Mouse (Mus musculus) thymus, postnatal 14 days (tissue): ENCODE measurements around the gene Anpep.
"Not testable (repeated sequence)": the region's sequence is repeated elsewhere in the genome, so short reads cannot be mapped to it uniquely, and the experiment has no call there.

Source experiments
- DNase-seq: peaks from one replicate; pipeline ENCODE4 v3.0.0; 2021

Anpep gene

DNA sequence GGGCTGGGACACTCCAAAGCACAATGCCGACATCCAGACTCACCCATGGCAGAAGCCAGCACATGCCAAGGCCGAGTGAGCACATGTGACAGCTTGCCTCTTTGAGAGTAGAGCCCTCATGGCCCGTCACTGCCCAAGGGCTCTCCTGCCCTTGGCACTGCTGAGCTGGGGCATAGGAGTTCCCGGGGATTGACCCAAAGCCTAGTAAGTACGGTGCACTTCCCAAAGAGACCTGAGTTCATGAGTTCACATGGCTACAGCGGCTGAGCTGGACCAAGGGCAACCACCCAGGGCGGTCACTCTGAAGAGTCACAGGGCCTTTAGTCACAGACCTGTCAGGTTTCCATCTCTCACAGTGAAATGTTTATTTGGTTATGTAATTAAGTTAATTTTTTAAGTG lies 52.3 kb downstream of the Anpep start:
- no peak for DNase-seq

DNA sequence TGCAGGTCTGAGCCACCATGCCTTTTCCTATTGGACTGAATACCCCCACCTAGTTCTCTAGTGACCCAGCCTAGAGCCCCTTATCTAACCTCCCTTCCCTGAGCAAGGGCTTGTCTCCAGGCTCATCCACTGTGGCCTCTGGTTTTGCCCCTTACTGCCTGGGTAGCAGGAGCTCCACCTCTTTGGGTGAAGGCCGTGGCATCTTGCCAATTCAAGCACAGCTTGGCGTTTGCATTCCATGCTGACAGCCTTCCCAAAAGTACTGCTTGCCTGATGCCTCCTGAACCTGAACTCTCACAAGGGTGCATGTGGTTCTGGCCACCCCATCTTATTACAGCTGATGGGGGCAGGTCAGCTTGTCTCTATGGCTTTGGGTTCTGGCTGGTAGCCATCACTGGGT lies 57.0 kb downstream of the Anpep start:
- no peak for DNase-seq

DNA sequence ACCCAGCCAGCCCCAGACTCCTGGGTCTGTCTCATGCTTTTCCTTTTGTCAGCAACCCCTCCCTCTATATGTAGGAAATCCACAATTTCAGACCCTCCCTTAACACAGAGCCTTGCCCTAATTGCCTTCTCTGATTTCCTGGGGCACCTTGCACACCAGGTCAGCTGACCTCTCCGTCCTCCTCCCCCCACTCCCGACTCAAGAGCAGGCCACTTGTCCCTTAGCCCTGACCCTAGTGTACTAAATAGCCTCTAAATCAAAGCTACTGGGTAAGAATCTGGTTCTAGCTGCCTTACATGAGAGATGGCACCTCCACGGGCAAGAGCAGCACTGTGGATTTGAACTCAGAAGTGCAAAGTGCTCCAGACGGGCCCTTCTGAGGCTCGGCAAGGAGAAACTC lies 58.8 kb downstream of the Anpep start:
- no peak for DNase-seq

DNA sequence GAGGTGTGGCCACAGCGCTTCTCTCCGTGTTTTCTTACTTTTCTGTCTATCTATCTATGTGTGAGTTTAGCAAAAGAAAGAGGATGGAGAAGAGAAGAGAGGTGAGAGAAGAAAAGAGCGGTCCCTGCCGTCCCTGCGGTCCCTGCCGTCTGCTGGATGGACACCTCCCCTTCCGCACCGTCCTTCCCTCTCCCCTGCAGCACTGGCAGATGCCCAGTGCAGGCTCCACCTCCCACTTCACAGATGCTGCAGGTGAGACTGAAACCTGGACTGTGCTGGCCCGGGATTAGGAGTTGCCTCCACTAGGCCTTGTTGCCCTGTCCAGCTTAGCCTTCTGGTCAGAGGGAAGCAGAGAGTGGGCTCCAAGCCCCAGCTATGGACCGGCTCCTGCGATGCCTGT lies 59.5 kb downstream of the Anpep start:
- DNase-seq, result no peak

DNA sequence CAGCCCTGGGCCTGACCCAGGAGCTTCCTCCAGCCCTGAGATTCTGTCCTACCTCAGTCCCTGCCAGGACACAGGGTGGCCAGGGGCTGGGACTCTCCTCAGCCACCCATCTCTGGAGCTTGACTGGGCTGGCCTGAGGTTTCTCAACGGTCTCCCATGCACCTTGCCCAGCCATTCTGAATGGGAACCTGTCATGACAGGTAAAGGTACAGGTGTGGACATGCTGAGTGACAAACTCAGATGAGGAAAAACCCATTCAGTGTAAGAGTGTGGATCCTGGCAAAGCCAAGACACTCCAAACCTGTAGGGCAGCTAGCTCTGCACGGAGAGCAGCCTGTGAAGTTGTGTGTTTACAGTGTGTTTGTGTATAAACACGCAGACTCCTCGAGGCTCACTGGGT lies 60.5 kb downstream of the Anpep start:
- DNase-seq, result no peak

DNA sequence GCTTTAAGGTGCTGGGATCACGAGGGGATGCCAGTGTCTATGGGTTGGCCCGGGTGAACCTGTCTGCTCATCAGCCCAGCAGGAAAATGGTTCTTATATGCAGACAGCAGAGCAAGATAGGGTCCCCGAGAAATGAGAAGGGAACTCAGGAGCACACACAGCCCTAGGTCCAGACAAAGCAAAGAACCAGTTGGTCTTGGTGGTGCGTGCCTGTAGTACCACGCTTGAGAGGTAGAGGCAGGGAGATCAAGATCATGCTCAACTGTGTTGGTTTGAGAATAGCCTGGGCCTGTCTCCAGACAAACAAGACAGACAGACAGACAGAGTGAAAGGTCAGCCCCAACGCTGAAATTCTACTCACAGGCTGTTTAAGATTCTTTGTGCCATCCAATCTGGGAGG lies 61.4 kb downstream of the Anpep start:
- DNase-seq, result no peak

DNA sequence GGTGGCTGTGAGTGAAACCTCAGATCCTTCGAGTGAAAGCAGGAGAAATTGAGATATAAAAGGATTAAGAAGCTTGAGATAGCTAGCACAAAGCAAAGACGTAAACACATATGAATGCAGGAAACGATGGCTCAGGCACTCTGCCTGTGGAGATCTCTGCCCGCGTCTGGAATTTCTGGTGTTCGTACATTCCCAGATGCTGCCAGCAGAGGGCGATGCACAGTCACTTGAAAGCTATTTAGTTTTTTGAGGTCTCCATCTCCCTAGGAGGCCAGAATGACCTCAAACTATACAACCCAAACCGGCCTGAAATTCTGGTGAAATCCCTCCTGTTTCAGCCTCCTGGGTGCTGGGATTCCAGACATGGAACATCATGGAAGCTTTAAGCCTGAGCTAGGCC lies 61.8 kb downstream of the Anpep start:
- peak; percentile 66 for DNase-seq

DNA sequence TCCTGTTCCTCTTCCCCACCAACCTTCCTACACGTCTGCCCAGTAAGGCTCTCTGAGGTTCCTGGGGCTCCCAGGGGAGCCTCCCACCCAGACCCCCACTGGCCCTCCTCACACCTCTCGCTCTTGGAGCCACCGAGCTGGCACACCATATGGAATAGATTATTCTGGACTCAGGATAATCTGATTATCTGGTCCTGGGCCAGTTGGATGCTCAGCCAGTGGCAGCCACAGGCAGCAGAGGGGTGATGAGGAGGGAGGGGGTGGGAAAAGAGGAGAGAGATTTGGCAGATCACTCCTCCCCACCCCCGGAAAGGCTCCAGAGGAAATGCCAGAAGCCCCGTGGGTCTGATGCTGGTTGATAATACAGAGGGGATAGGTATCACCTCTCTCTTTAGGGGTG lies 62.3 kb downstream of the Anpep start:
- DNase-seq, result no peak

DNA sequence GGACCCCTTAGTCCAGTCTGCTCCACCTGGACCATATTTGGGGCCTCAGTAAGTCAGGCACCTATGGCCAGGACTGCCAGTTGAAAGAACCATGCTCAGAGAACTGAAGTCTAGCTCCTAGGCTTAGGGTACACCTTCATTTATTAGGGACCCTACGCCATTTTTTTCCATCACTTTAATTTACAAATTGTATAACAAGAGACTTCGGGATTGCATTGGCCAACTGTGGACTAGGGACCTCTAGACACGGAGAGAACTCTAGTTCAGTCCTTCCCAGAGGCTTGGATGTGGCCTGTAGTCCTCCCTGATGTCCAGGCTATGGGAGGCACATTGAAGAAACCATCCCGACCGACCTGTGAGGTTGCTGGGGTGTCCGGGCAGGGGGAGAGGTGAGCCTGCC lies 67.2 kb downstream of the Anpep start, which contains the start of gene Mesp1:
TSS of gene Mesp1 (minus strand) at position 101 of the 400 bp plus-strand sequence.
- no peak for DNase-seq

DNA sequence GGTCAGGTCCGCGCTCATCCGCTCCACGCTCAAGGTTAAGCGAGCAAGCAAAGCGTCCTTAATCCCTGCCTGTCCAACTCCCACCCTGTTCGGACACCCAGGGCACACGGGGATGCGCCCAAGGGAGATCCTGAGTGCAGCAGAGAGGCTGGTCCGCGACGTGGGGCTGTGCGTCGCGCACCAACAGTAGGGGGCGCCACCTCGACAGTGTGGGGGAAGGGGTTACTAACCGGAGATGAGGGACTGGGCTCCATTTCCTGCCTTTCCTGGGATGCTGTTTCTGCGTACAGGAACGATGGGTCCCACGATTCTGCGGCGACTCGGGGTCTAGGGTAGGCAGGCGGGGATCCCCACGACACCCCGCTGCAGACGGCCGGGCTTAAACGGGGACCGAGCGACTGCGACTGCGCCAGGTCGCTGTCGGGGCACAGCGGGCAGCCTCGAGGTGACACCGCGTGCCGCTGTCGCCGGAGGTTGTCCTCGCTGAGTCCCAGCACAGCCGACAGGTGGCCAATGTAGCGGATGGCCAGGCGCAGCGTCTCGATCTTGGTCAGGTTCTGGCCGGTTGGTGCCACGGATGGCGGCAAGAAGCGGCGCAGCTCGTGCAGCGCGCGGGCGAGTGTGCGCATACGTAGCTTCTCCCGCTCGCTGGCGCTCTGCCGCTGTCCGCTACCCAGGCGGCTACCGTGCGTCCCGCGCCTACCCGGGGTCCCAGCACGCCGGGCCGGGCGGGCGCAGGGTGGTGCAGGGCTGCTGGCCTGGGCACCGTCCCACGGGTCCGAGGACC lies 68.0 kb downstream of the Anpep start:
- DNase-seq, result peak; percentile 56

DNA sequence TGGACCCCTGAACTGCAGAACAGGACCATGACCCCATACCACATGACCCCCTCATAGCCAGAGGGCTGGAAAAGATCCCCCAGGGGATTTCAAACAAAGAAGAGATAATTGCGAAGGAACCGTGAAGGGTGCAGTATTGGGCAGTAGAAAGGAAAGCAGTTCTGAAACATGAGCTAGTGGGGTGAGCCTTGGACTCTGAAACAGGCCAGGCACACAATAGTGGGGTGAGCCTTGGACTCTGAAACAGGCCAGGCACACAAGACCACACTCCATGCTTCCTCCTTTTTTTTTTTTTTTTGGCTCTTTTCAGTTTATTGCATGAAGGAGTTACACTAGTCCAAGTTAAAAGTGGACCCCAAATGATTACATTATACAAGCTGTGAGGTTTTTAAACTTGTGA lies 71.0 kb downstream of the Anpep start:
- DNase-seq, result not testable (repeated sequence)

DNA sequence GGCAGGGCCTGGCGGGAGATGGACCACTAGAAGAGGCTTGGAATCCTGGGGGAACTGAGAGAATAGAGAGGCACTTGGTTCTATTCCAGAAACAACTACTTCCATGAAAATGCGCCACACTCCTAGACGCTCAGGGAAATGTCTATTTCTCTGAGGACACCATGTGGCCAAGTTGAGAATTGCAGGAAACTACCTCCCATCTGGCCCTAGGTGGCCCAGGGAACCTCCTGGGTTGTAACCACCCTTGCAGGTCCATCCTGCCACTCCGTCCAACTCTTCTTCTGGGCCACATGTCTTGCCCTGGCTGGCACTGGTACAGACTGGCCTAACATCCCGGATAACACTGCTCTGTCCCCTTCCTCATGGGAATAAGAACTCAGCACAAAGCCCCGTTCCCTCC lies 74.6 kb downstream of the Anpep start:
- peak; percentile 64 for DNase-seq

DNA sequence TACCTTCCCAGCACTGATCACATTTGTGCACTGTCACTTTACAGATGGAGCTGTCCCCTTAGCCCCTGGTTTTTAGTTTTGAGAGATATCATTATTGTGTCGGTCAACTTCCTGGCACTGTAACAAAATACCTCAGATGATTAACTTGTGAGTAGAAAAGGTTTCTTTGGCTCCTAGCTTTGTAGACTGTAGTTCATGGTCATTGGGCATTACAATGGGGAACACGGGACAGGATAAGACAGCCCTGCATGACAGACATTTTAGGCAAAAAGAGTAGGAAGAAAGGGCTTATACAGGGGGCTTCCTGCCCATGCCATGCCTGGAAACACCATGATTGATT lies 78.4 kb downstream of the Anpep start:
- DNase-seq, result no peak

DNA sequence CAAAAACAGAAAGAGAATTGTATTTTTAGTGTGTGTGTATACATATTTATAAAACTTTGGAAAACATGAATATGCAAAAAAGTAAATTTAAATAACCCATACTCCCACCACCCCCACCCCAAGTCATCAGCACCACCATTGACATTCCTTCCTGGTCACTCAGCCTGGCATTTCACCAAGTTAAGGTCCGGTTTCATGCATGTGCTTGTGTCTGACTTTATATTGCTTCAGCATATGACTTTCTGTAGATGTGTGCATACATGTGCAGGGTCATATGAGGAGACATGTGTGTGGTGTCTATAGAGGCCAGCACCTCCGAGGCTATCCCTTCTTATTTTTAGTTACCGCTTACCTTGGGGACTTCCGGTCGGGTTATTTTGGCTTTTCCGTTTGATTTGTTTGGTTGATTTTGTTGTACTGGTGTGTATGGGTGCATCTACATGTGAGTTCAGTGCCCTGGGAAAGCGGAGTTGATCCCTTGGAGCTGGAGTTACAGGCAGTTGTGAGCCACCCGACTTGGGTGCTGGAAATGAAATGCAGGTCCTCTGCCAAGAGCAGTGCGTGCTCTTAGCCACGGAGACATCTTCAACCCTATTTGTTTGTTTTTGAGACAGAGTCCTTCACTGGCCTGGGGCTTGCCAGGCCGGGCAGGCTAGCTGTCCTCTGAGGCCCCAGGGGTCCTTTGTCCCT lies 78.9 kb downstream of the Anpep start:
- no peak for DNase-seq

DNA sequence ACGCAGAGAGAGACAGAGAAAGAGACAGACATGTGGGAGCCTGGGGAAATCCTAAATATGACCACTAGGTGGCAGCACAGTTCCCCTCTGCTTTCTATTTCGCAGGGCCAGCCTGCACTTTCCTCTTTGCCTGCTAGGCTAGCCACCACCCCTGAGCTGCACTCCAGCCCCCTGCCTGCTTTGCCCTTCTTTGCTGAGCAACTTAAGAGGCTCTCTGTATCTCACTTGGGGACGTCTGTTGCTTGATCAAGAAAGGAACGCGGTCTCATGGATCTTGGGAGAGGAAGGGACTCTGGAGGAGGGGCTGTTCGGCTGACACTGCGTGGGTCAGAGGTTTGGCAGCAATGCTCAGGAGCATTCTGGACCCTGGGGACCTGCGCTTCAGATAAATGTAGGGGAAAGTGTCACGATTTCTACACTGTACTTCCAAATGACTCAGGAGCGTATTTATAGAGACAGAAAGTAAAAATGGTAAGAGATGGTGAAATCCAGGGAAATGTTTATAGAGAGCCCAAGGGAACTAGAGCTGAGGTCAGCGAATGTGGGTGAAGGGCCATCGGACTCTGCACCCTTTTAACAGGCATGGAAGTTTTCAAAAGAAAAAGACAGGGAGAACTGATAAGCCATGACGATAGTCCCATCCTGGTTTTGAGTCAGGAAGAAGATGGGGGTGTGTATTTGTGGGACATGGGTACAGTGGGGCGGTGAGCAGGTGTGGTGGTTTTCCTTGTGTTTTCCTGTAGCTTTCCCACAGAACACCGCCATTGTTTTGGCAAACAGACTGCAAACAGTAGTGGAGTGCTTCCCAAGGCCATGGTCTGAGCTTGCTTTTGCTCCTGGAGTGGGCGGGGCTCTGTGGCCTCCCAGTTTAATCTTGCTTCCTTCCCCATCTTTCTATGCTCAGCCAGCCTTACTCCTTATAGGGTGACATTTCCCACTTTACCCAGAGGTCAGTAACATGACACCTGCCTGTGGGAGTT lies 79.9 kb downstream of the Anpep start:
- DNase-seq, result peak; percentile 66
